8 mouse cellular contexts compared by ENCODE assay signal in the genomic region with DNA sequence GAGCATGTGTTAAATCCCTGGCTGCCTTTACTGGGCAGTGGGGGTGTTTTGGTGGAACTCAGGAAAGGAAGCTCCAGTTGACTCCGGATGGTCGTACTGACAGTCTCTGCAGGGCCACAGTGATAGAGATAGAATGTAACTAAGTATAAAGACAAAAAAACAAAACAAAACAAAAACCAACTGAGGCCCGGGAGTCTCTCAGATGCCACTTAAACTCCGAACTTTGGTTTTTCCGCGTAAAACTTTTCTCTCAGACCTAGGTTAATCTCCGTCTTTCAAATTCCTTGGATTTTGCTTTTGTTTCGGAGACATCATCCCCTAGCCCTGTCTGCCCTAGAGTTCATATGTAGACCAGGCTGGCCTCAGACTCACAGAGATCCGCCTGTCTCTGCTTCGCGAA. TPM values are rescaled to one million over a fixed set of nuclear protein-coding genes. Genes with fewer than 3 reads are reported as not detected.
DNase-seq lines count a peak whose midpoint lies in the region; ATAC-seq and TF ChIP-seq lines count a peak whose summit lies in the region.

No protein-coding gene starts in this region.

- H3K36me3 ChIP-seq in heart, adult 2 months (ENCODE audit: control insufficient read depth, insufficient read depth, low read length), result no peaks in the 10 kb centered on the region
- no peaks in the 10 kb centered on the region for H3K36me3 ChIP-seq in thymus, adult 2 months (ENCODE audit: control insufficient read depth, insufficient read depth, low read length)
- peaks cover 54% of the 10 kb centered on the region for H3K36me3 ChIP-seq in liver, embryonic 12.5 days

- DNase-seq in heart, adult 2 months, result no peak
- no peak for DNase-seq in heart, postnatal 25 days (ENCODE audit: low spot score)
- DNase-seq in thymus, adult 2 months, result no peak
- DNase-seq in thymus, postnatal 0 days (ENCODE audit: low spot score), result no peak
- no peak for DNase-seq in right cerebral cortex, postnatal 10 days (ENCODE audit: low spot score in 2 of 2)
- no peak for DNase-seq in frontal cortex, postnatal 36 days (ENCODE audit: low spot score in 2 of 2)
- DNase-seq in urinary bladder, postnatal 10 days (ENCODE audit: low spot score), result no peak

- no peak for TF ChIP-seq POLR2A in heart, adult 2 months (IDR thresholded peaks at IDR 0.05; ENCODE audit: insufficient read depth, low read depth, low read length)
- TF ChIP-seq POLR2A in thymus, adult 2 months (IDR thresholded peaks at IDR 0.05; ENCODE audit: control insufficient read depth, extremely low read depth, insufficient read depth, low read length, poor library complexity), result no peak

- no peak for TF ChIP-seq CTCF in heart, adult 2 months (IDR thresholded peaks at IDR 0.05)
- no peak for TF ChIP-seq CTCF in thymus, adult 2 months (IDR thresholded peaks at IDR 0.05; ENCODE audit: borderline replicate concordance, control insufficient read depth, extremely low read depth, insufficient read depth, low read length, poor library complexity)

- H3K9ac ChIP-seq in heart, adult 2 months (ENCODE audit: low read depth, low read length), result 0 out of 2 replicates have a peak overlapping the region, but pooled peaks have one; percentile 27
- H3K9ac ChIP-seq in liver, embryonic 12.5 days, result peak overlapping the region; percentile 97

- H3K79me2 ChIP-seq in heart, adult 2 months (replicated peaks; ENCODE audit: control insufficient read depth, insufficient read depth, low read length), result 0 out of 2 replicates have a peak, but pooled peaks cover 1% of the 10 kb centered on the region

- intact Hi-C loops in heart, adult 2 months (cut with DNase I), result loop anchor here (5.0 kb wide), 1 partner anchor 63 kb away; the partner anchor contains the start of gene Zfp691
- intact Hi-C loops in heart, postnatal 25 days (cut with DNase I), result no loop called here

- peak overlapping the region; percentile 75 for H3K4me2 ChIP-seq in liver, embryonic 12.5 days

- H3K9me3 ChIP-seq in liver, embryonic 12.5 days (replicated peaks), result no peaks in the 10 kb centered on the region

- H3K27ac ChIP-seq in heart, adult 2 months, result no peak overlapping the region
- peak overlapping the region; percentile 15; the same call in 1 of the 2 replicates for H3K27ac ChIP-seq in thymus, adult 2 months (ENCODE audit: control insufficient read depth, insufficient read depth, low read length)
- peak overlapping the region; percentile 98 for H3K27ac ChIP-seq in liver, embryonic 12.5 days

- H3K4me3 ChIP-seq in heart, adult 2 months, result peak overlapping the region; percentile 72
- H3K4me3 ChIP-seq in thymus, adult 2 months (ENCODE audit: control insufficient read depth, insufficient read depth, low read length), result peak overlapping the region; percentile 71
- H3K4me3 ChIP-seq in liver, embryonic 12.5 days, result peak overlapping the region; percentile 87

- H3K4me1 ChIP-seq in heart, adult 2 months (ENCODE audit: control insufficient read depth, insufficient read depth, low read length), result no peaks in the 10 kb centered on the region
- peaks cover 25% of the 10 kb centered on the region for H3K4me1 ChIP-seq in thymus, adult 2 months (replicated peaks; ENCODE audit: control insufficient read depth, insufficient read depth, low read length)
- peaks cover 89% of the 10 kb centered on the region for H3K4me1 ChIP-seq in liver, embryonic 12.5 days

- WGBS in heart, adult 2 months, result 34% methylated on average over 11 of the region's 11 CpGs
- 35% methylated on average over 11 of the region's 11 CpGs for WGBS in thymus, adult 2 months
- 19% methylated on average over 11 of the region's 11 CpGs for WGBS in liver, embryonic 12.5 days (ENCODE audit: insufficient replicate concordance)

- no peaks in the 10 kb centered on the region for H3K27me3 ChIP-seq in heart, adult 2 months (ENCODE audit: control insufficient read depth, insufficient read depth, low read length)
- no peaks in the 10 kb centered on the region for H3K27me3 ChIP-seq in thymus, adult 2 months (ENCODE audit: control insufficient read depth, insufficient read depth, low read length)
- H3K27me3 ChIP-seq in liver, embryonic 12.5 days (replicated peaks), result no peaks in the 10 kb centered on the region

- TF ChIP-seq EP300 in heart, adult 2 months (IDR thresholded peaks at IDR 0.05; ENCODE audit: insufficient read depth, low read depth, low read length), result no peak

- no peak for ATAC-seq in liver, embryonic 12.5 days

RNA-seq across cellular contexts. Expression of gene Slc2a1, which starts 1.1 kb away (rescaled TPM):
- total RNA-seq in heart, adult 2 months (2021), result 10 to 100 TPM in 1 of 2 experiments, 1 to 10 TPM in 1; 8.9 to 18.9 TPM
- polyA plus RNA-seq in heart, adult 2 months (2012; rRNA removed), result 16.6 and 18.1 TPM in 2 replicates
- total RNA-seq in heart, postnatal 25 days (2021), result 1 to 10 TPM; 7.3 to 8.0 TPM
- 42.2 and 42.5 TPM in 2 replicates for polyA plus RNA-seq in thymus, adult 2 months (2012; rRNA removed)
- 19.9 and 21.4 TPM in 2 replicates for polyA plus RNA-seq in thymus, postnatal 0 days (2015; fragmentation: Nextera tagmentation; extraction: Ambion mirVana)
- polyA plus RNA-seq in liver, embryonic 12.5 days (2016; fragmentation: Nextera tagmentation; extraction: Ambion mirVana), result 309 TPM in 2 replicates
